Mouse (Mus musculus): ENCODE results near the gene Naa35.

GRCm38 (mm10) chr13:59652651-59653050 lies 67.6 kb downstream of the Naa35 start:
- no peak for TF ChIP-seq EP300 (IDR thresholded peaks at IDR 0.05; ENCODE audit: low read depth)
- no peak for TF ChIP-seq CTCF (IDR thresholded peaks at IDR 0.05; ENCODE audit: low read depth)

Measured in heart, postnatal 0 days (tissue).